Mouse (Mus musculus) layer of hippocampus, adult 18-20 months (tissue): ENCODE measurements around the gene Cpa1. TPM values are rescaled to one million over a fixed set of nuclear protein-coding genes. Genes with fewer than 3 reads are reported as not detected.

Experiments used
- DNase-seq, 2 experiments: peaks; one replicate each; pipeline ENCODE4 v3.0.0; 2022; ENCODE audit warnings: low spot score in 2 of 2
- total RNA-seq, 2 experiments: library from RNA; stranded (reverse); gene quantifications; 2 replicates each; pipeline ENCODE4 v1.2.3; 2021

Cpa1 gene
- total RNA-seq, 2 experiments from 2014 or later, result not detected

DNA sequence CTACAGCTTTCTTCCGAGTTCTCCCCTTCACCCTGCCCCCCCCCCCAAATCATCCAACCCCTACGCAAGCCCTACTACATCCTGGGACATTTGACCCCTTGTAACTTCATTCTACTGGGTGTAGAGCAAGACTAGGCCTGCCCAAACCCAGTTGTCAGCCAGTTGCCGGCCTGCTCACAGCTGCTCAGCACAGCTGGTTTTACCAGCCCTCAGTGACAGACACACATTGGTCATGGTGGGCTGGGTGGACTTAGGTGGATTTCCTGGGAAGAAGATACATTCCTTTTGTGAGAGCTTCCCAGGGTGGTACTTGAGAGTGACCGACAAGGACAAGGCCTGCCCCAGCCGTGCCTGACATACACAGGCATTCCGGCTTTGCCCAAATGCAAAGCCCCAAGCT is 18.0 kb upstream of the Cpa1 start:
- DNase-seq, result no peak

- no peak for DNase-seq
Measured at GRCm38 (mm10) chr6:30621986-30622389, 17.0 kb upstream of the Cpa1 start.

DNA sequence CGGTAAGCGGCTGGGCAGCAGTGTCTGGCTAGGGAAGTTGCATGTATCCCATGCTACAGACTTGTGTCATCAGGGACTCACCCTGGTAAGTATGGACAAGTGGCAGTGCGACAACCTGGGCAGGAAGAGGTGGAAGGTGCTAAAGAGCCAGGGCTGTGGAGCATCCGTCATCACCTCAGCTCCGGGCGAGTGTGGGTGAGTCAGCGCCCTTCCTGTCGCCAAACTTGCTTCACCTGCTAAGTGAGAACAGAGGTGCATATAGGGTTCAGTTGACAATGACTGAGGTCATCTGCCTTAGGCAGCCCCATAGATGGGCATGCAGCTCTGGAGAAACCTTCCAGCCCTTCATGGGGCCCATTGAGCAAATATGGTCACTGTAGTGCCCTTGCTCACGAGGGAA is 14.3 kb upstream of the Cpa1 start:
- no peak for DNase-seq

GRCm38 (mm10) chr6:30628152-30628551 is 10.9 kb upstream of the Cpa1 start:
- DNase-seq, result peak; percentile 52 to 68

DNA sequence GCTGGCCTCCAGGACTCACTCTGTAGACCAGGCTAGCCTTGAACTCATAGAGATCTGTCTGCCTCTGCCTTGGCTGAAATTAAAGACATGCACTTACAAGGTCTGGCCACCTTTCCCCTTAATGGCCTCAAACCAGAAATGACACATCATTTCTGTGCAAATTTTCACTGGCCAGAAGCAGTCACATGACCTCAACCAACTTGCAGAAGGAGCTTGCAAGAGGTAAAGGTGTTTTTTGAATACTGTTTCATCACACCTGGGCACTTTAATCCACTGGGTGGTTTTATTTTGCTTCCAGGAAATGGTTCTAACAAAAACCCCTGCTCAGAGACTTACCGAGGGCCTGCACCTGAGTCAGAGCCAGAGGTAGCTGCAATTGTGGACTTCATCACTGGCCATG is 9.0 kb upstream of the Cpa1 start:
- DNase-seq, result no peak

GRCm38 (mm10) chr6:30635361-30635862 is 3.6 kb upstream of the Cpa1 start:
- DNase-seq, result no peak

GRCm38 (mm10) chr6:30636186-30636842 is 2.7 kb upstream of the Cpa1 start:
- no peak for DNase-seq

DNA sequence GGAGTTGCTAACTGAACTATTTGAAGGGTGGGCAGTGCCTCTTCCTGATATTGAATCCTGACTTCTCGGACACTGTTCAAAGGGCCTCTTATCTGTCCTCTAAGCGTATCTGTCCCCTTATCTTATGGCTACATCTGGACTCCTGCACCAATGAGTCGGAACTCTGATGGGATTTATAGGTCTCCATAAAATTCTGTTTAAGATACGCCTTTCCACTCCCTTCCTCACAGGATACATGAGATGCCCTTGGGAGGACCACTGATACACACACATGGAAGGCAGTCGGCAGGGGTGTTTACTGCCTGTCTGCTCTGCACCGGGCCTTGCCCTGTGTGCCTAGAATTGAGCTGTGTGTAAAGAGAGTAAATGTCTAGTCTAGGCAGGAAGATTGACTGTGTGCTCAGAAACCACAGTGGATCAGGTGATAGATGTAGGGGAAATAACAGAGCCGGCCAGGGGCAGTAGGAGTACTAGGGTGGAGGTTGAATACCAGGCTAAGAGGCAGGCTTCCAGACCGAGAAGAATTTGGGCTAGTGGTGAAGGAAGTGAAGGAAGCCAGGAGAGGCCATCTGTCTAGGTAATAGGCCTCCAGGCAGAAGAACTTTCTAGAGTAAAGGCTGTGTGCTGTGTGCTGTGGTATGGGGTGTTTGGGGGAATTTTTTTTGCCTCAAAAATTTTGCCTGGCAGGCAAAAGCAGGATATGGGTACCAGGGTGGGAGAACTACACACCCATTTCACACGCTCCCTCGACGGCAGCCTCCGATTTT is 4.9 kb downstream of the Cpa1 start:
- no peak for DNase-seq

- no peak for DNase-seq
Measured at GRCm38 (mm10) chr6:30644462-30644861, 5.4 kb downstream of the Cpa1 start.

GRCm38 (mm10) chr6:30645379-30645778 is 6.4 kb downstream of the Cpa1 start:
- DNase-seq, result no peak

DNA sequence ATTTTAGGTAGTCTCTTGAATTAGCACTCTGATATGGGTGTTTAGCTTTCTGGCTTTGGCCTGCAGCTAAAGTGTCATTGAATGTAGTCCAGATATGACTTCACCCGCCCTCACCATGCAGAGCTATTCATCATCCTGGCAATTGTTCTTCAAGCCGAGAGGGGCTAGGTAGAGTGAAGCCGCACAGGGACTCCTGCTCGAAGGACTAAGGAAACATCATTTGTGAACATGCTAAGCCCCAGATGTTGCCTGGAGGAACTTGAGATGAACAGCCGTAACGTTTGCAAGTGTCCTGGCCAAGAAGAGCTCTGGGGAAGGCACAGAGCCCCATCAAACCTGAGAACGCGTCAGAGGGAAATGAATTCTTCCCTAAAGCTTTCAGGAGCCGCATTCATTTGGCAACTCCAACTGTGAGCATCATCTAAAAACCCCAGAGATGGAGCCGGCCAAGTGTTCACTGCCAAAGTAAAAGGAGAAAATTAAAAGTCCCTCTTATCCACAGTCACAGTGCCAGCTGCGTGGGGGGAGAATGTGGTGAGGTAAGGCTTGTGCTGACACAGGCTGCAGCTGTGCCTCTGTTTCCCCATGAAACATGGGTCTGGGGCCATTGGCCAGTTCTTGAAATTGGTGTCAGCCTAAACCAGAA is 10.8 kb downstream of the Cpa1 start:
- peak in 1 of 2 experiments; percentile 46 for DNase-seq

GRCm38 (mm10) chr6:30652425-30653188 is 13.6 kb downstream of the Cpa1 start:
- no peak for DNase-seq

DNA sequence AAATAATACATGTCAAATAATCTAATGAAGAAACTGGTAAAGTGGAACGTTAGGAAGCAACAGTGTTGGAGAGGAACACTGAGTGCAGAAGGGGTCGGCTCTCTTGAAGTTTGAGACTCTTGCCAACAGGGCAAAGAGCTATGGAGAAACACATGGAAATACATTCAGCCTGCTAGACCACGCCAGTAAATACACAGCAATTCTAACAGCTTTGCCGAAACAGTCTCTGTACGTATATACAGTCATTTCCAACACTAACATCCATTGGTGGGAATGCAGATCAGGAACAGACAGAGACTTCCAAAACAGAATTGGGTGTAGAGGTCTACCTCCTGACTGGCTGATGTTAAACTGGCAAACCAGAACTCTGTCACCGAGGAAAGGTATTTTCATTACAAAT is 14.5 kb downstream of the Cpa1 start:
- DNase-seq, result no peak

DNA sequence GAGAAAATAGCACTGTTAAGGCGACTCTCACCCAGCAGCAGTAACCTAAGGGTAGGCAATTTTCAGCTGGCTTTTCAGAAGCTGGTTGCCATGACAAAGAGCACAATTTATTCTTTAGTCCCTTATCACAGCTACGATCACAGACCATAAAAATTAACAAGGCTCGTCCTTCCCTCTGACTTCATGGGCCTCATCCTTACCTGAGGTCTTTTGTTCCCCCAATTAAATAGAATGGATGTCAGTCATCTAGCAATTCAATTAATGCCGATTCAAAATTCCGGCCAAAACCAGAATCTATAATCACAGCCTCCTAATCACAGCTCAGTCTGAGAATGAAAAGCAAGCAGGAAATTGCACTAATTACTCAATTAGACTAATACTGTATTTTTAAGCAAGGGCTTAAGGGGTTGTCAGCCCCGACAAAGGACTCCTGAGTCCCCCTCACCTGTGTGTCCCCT is 15.4 kb downstream of the Cpa1 start:
- no peak for DNase-seq

DNA sequence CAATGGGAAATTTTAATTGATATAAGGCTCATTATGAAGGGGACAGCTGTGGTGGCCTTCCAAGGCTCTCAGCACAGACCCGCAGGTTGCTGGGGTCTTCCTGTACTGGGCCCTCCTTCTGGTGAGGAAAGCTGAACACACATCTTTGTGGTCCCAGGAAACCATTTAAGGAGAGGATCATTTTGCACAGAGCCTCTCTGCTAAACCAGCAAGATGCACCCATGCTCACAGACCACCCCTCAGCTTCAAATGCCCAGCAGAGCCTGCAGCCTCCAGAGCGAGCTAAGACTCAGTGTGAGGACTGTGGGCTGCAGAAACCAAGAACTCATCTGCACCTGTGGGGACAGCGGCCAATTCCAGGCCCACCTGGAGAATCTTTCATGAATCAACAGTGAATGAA is 15.9 kb downstream of the Cpa1 start:
- no peak for DNase-seq

DNA sequence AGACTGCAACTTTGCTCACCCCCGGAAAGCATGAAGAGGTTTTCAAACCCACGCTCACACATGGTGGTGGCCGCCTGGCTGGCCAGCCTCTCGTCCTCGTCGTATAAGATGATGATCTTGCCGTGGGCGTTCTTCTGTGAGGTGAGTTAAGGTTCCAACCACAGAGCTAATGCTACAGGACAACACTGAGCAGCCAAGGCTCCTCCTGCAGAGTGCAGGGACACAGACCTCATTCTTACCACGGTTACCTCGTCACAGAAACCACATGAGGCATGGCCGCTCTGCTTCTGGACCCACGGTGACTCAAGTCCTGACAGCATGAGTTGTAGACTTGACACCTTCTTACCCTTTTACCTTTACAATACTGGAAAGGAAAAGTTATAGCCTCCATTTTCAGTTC is 18.3 kb downstream of the Cpa1 start:
- DNase-seq, result no peak

- no peak for DNase-seq
Measured at GRCm38 (mm10) chr6:30658619-30659018, 19.6 kb downstream of the Cpa1 start.

GRCm38 (mm10) chr6:30664776-30665175 is 25.8 kb downstream of the Cpa1 start:
- DNase-seq, result peak in 1 of 2 experiments; percentile 42

GRCm38 (mm10) chr6:30665296-30665695 is 26.3 kb downstream of the Cpa1 start:
- no peak for DNase-seq

DNA sequence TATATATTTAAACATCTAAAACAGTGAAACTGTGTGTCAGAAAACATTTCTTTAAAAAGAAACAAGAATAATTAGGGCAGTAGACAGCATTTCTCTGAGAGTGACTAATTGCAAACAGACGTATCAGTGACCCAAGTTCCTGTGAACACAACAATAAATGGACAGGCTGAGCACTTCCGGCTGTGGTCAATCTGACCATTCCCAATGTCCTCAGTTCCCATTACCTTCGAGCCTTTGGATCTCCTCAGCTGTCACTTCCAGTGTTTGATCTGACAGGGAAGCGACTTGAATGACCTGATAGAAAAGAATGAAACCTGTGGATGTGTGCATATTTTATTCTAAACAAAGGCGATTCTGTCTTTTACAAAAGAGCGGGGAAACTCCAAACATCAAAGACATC is 27.0 kb downstream of the Cpa1 start:
- no peak for DNase-seq

DNA sequence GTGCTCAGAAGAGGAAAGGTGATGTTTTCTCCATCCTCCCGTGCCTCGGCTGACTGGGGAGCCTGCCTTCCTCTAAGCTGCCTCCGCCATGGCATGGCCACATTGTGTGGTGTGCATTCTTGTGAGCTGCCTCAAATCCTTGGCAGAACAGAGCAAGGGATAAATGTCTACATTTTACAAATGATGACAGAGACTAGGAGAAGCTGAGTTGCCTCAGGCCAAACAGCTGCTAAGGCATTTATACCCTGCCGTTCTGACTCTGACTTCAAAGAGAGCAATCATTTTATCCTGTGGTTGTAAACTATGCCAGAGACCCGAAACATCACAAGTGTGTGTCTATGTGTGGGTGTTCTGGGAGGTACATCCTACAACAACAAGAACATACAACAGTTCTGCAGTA is 28.6 kb downstream of the Cpa1 start:
- DNase-seq, result no peak
